Mouse (Mus musculus): Measurements from ENCODE around the gene Yif1b. TPM values are rescaled to one million over a fixed set of nuclear protein-coding genes. Genes with fewer than 3 reads are reported as not detected.

The Yif1b gene
- polyA plus RNA-seq, 1 experiment from 2014 or later = 110 TPM

DNA sequence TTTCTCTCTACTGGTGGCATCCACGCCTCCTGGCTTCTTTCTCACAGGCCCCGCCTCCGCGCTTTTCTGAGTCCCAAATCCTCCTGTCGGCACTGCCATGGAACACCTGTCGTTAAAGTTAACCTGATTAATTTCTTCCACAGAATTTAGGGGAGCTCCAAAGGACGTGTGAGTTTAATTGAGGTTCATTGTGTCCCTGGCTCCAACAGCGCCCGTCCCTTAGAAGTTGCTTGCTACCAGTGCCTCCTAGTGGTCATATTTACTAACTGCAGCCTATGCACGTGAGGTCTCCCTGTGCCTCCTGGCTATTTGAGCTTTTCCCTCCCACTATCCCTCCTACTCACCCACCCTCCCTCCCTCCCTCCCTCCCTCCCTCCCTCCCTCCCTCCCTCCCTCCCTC lies 58.9 kb downstream of the Yif1b start:
- H3K4me1 ChIP-seq (ENCODE audit: control insufficient read depth, insufficient read depth, low read length) = peaks cover 14% of the 10 kb centered on the region
- ATAC-seq (replicated peaks; ENCODE audit: insufficient number of reproducible peaks, low FRiP score, low TSS enrichment) = no peak
- no peaks in the 10 kb centered on the region for H3K9me3 ChIP-seq (replicated peaks; ENCODE audit: control insufficient read depth, low read length)
- no peak overlapping the region for H3K4me3 ChIP-seq (ENCODE audit: low read depth, low read length)
- H3K36me3 ChIP-seq (ENCODE audit: control insufficient read depth, insufficient read depth, low read length) = no peaks in the 10 kb centered on the region
- no peak overlapping the region for H3K4me2 ChIP-seq
- no peak overlapping the region for H3K27ac ChIP-seq (ENCODE audit: low read depth, low read length)
- WGBS (ENCODE audit: insufficient replicate concordance) = 10% methylated on average over 10 of the region's 10 CpGs
- H3K9ac ChIP-seq (ENCODE audit: low read depth, low read length) = no peak overlapping the region
- H3K27me3 ChIP-seq (ENCODE audit: control insufficient read depth, insufficient read depth, low read length) = peaks cover 11% of the 10 kb centered on the region

Other genes with a start within 250 kb of the Yif1b start
- 0.08 and 0.31 TPM in 2 replicates for gene Ryr1, start 113.2 kb upstream of the Yif1b start, polyA plus RNA-seq (2014; fragmentation: Nextera tagmentation; extraction: Ambion mirVana)
- 0.83 and 1.00 TPM in 2 replicates for gene Rasgrp4, start 103.5 kb upstream of the Yif1b start, polyA plus RNA-seq (2014; fragmentation: Nextera tagmentation; extraction: Ambion mirVana)
- 8.3 and 10.7 TPM in 2 replicates for gene Fam98c, start 82.1 kb upstream of the Yif1b start, polyA plus RNA-seq (2014; fragmentation: Nextera tagmentation; extraction: Ambion mirVana)
- 0.42 and 1.1 TPM in 2 replicates for gene Ggn, start 68.1 kb upstream of the Yif1b start, polyA plus RNA-seq (2014; fragmentation: Nextera tagmentation; extraction: Ambion mirVana)
- 2.5 and 3.5 TPM in 2 replicates for gene Spred3, start 67.9 kb upstream of the Yif1b start, polyA plus RNA-seq (2014; fragmentation: Nextera tagmentation; extraction: Ambion mirVana)
- 235 and 252 TPM in 2 replicates for gene Psmd8, start 57.6 kb upstream of the Yif1b start, polyA plus RNA-seq (2014; fragmentation: Nextera tagmentation; extraction: Ambion mirVana)
- gene Catsperg1, start 24.3 kb upstream of the Yif1b start, polyA plus RNA-seq (2014; fragmentation: Nextera tagmentation; extraction: Ambion mirVana) = 0.37 and 0.44 TPM in 2 replicates
- gene Kcnk6, start 5.8 kb upstream of the Yif1b start, polyA plus RNA-seq (2014; fragmentation: Nextera tagmentation; extraction: Ambion mirVana) = 0.89 and 1.6 TPM in 2 replicates
- 7.0 and 8.8 TPM in 2 replicates for gene 2200002D01Rik, start 10.1 kb downstream of the Yif1b start, polyA plus RNA-seq (2014; fragmentation: Nextera tagmentation; extraction: Ambion mirVana)
- 39.2 and 42.8 TPM in 2 replicates for gene Spint2, start 43.6 kb downstream of the Yif1b start, polyA plus RNA-seq (2014; fragmentation: Nextera tagmentation; extraction: Ambion mirVana)
- gene Ppp1r14a, start 51.0 kb downstream of the Yif1b start, polyA plus RNA-seq (2014; fragmentation: Nextera tagmentation; extraction: Ambion mirVana) = 9.4 and 10.3 TPM in 2 replicates
- 2.9 and 3.3 TPM in 2 replicates for gene Dpf1, start 65.6 kb downstream of the Yif1b start, polyA plus RNA-seq (2014; fragmentation: Nextera tagmentation; extraction: Ambion mirVana)

Measured in heart, embryonic 11.5 days (tissue).